Mouse (Mus musculus) lung, embryonic 16.5 days (tissue): ENCODE data around the gene Rora. TPM values are rescaled to one million over a fixed set of nuclear protein-coding genes. Genes with fewer than 3 reads are reported as not detected.

Experiments
- ATAC-seq: fragments of 200-750 bp; cut with Nextera tagmentation; 2 replicates; pipeline ENCODE4 v1.8.0; 2017; ENCODE audit warnings: low read depth, mild to moderate bottlenecking, moderate library complexity
- H3K27ac ChIP-seq: fragments of 300-500 bp; sonication (generic); 2 replicates; pipeline ENCODE4 v1.5.1; 2014; ENCODE audit warnings: mild to moderate bottlenecking, control low read depth, low read length
- H3K27me3 ChIP-seq: fragments of 300-500 bp; sonication (generic); 2 replicates; pipeline ENCODE4 v1.6.1; 2014; ENCODE audit warnings: low read depth, low read length, mixed read lengths; ENCODE audit not compliant: control insufficient read depth, insufficient read depth
- H3K36me3 ChIP-seq: fragments of 300-500 bp; sonication (generic); 2 replicates; pipeline ENCODE4 v1.6.1; 2014; ENCODE audit warnings: low read length; ENCODE audit not compliant: control insufficient read depth, insufficient read depth
- H3K4me1 ChIP-seq: fragments of 300-500 bp; sonication (generic); replicated peaks from 2 replicates; pipeline ENCODE4 v1.6.1; 2014; ENCODE audit warnings: low read length, mixed read lengths; ENCODE audit not compliant: control insufficient read depth, insufficient read depth
- H3K4me2 ChIP-seq: fragments of 300-500 bp; sonication (generic); 2 replicates; pipeline ENCODE4 v1.6.1; 2014; ENCODE audit warnings: low read depth, low read length, control low read depth
- H3K4me3 ChIP-seq: fragments of 300-500 bp; sonication (generic); 2 replicates; pipeline ENCODE4 v1.5.1; 2014; ENCODE audit warnings: mild to moderate bottlenecking, low read length, control low read depth
- H3K9ac ChIP-seq: fragments of 300-500 bp; sonication (generic); 2 replicates; pipeline ENCODE4 v1.6.1; 2014; ENCODE audit warnings: low read length, control low read depth
- H3K9me3 ChIP-seq: fragments of 300-500 bp; sonication (generic); 2 replicates; pipeline ENCODE4 v1.6.1; 2016; ENCODE audit warnings: low read length; ENCODE audit not compliant: control insufficient read depth
- WGBS: fragments of 180-500 bp; shearing (Covaris S2); extraction: QIAGEN DNeasy Blood & Tissue Kit; methylation state at CpG from one replicate; pipeline ENCODE4 v1.1.7; 2014; 5-methylcytosine and 5-hydroxymethylcytosine counted together
- polyA plus RNA-seq: library from polyadenylated mRNA; unstranded; fragments of >200 nt; fragmentation: Nextera tagmentation; extraction: Ambion mirVana; gene quantifications from 2 replicates; pipeline ENCODE4 v1.2.1, GENCODE M21; 2015

Rora gene
- polyA plus RNA-seq, 1 experiment from 2014 or later = 8.4 TPM

- H3K4me2 ChIP-seq = no peak overlapping the region
- no peak for ATAC-seq
- H3K9me3 ChIP-seq = no peaks in the 10 kb centered on the region
- no peak overlapping the region for H3K4me3 ChIP-seq
- no peak overlapping the region for H3K9ac ChIP-seq
- H3K27me3 ChIP-seq = no peaks in the 10 kb centered on the region
- WGBS = 54% methylated on average over 5 of the region's 5 CpGs
- no peak overlapping the region for H3K27ac ChIP-seq
- no peaks in the 10 kb centered on the region for H3K4me1 ChIP-seq
- H3K36me3 ChIP-seq = no peaks in the 10 kb centered on the region
These were observed 456.7 kb downstream of the Rora start for GRCm38 (mm10) chr9:69110301-69110674.

- Histone ChIP-seq H3K36me3 (no peaks in the 10 kb centered on the region), H3K9ac (no peak overlapping the region), H3K4me2 (no peak overlapping the region), H3K9me3 (no peaks in the 10 kb centered on the region), H3K4me1 (no peaks in the 10 kb centered on the region), H3K27ac (no peak overlapping the region), H3K4me3 (no peak overlapping the region), H3K27me3 (no peaks in the 10 kb centered on the region)
- no peak for ATAC-seq
- WGBS = 67% methylated on average over 6 of the region's 6 CpGs
These were observed 457.1 kb downstream of the Rora start for GRCm38 (mm10) chr9:69110706-69111105.

- H3K36me3 ChIP-seq = no peaks in the 10 kb centered on the region
- no peak overlapping the region for H3K4me2 ChIP-seq
- no peak overlapping the region for H3K27ac ChIP-seq
- H3K4me3 ChIP-seq = no peak overlapping the region
- no peaks in the 10 kb centered on the region for H3K27me3 ChIP-seq
- H3K4me1 ChIP-seq = no peaks in the 10 kb centered on the region
- H3K9me3 ChIP-seq = no peaks in the 10 kb centered on the region
- ATAC-seq = no peak
- H3K9ac ChIP-seq = no peak overlapping the region
- WGBS = 76% methylated on average over 6 of the region's 6 CpGs
These were observed 458.0 kb downstream of the Rora start for GRCm38 (mm10) chr9:69111539-69111938.

- H3K4me3 ChIP-seq = no peak overlapping the region
- ATAC-seq = no peak
These were observed 460.9 kb downstream of the Rora start for GRCm38 (mm10) chr9:69114429-69114984.

GRCm38 (mm10) chr9:69116740-69117139 lies 463.2 kb downstream of the Rora start:
- H3K27me3 ChIP-seq = no peaks in the 10 kb centered on the region
- H3K4me2 ChIP-seq = no peak overlapping the region
- H3K27ac ChIP-seq = no peak overlapping the region
- no peaks in the 10 kb centered on the region for H3K9me3 ChIP-seq
- H3K9ac ChIP-seq = no peak overlapping the region
- H3K36me3 ChIP-seq = no peaks in the 10 kb centered on the region
- 27% methylated on average over 2 of the region's 2 CpGs for WGBS
- no peak for ATAC-seq
- no peaks in the 10 kb centered on the region for H3K4me1 ChIP-seq
- no peak overlapping the region for H3K4me3 ChIP-seq

More at GRCm38 (mm10) chr9:69114429-69114984, 460.9 kb downstream of the Rora start:
- 27% methylated on average over 9 of the region's 9 CpGs for WGBS
- Histone ChIP-seq H3K9me3 (no peaks in the 10 kb centered on the region), H3K9ac (no peak overlapping the region), H3K36me3 (no peaks in the 10 kb centered on the region), H3K27me3 (no peaks in the 10 kb centered on the region), H3K27ac (no peak overlapping the region), H3K4me2 (no peak overlapping the region), H3K4me1 (no peaks in the 10 kb centered on the region)

- Histone ChIP-seq H3K4me1 (peaks cover 7% of the 10 kb centered on the region), H3K9me3 (no peaks in the 10 kb centered on the region), H3K27ac (no peak overlapping the region), H3K4me2 (no peak overlapping the region), H3K36me3 (no peaks in the 10 kb centered on the region), H3K27me3 (no peaks in the 10 kb centered on the region), H3K9ac (no peak overlapping the region), H3K4me3 (no peak overlapping the region)
- WGBS = 60% methylated on average over 12 of the region's 12 CpGs
- no peak for ATAC-seq
These were observed 467.6 kb downstream of the Rora start for GRCm38 (mm10) chr9:69121117-69121740.

- no peaks in the 10 kb centered on the region for H3K27me3 ChIP-seq
- ATAC-seq = peak; percentile 20; the same call in 1 of the 2 replicates
These were observed 471.6 kb downstream of the Rora start for GRCm38 (mm10) chr9:69125011-69125786.

GRCm38 (mm10) chr9:69125787-69126161 lies 472.2 kb downstream of the Rora start:
- Histone ChIP-seq H3K36me3 (no peaks in the 10 kb centered on the region), H3K4me3 (peak overlapping the region; percentile 37), H3K4me1 (peaks cover 7% of the 10 kb centered on the region), H3K27me3 (no peaks in the 10 kb centered on the region), H3K9me3 (no peaks in the 10 kb centered on the region), H3K27ac (no peak overlapping the region), H3K9ac (no peak overlapping the region; the same call in 1 of the 2 replicates), H3K4me2 (peak overlapping the region; percentile 68)
- no peak for ATAC-seq
- 35% methylated on average over 7 of the region's 7 CpGs for WGBS

More at GRCm38 (mm10) chr9:69125011-69125786, 471.6 kb downstream of the Rora start:
- Histone ChIP-seq H3K9ac (peak overlapping the region; percentile 49), H3K27ac (no peak overlapping the region), H3K4me1 (peaks cover 7% of the 10 kb centered on the region), H3K9me3 (no peaks in the 10 kb centered on the region), H3K4me3 (peak overlapping the region; percentile 37), H3K36me3 (no peaks in the 10 kb centered on the region), H3K4me2 (peak overlapping the region; percentile 68)
- 7% methylated on average over 22 of the region's 22 CpGs for WGBS

- Histone ChIP-seq H3K4me2 (no peak overlapping the region), H3K9ac (no peak overlapping the region), H3K9me3 (no peaks in the 10 kb centered on the region), H3K36me3 (no peaks in the 10 kb centered on the region), H3K4me1 (peaks cover 7% of the 10 kb centered on the region), H3K27me3 (no peaks in the 10 kb centered on the region), H3K27ac (no peak overlapping the region), H3K4me3 (no peak overlapping the region)
- ATAC-seq = no peak
- 88% methylated on average over 2 of the region's 2 CpGs for WGBS
These were observed 473.0 kb downstream of the Rora start for GRCm38 (mm10) chr9:69126595-69126994.
